Mouse (Mus musculus) CH12.LX (cell line): ENCODE data around the gene Ddah2. TPM values are rescaled to one million over a fixed set of nuclear protein-coding genes. Genes with fewer than 3 reads are reported as not detected.

Experiments used
- DNase-seq: peaks from one replicate; pipeline ENCODE4 v3.0.0-alpha.2; 2013; ENCODE audit errors: extremely low read depth
- H3K27ac ChIP-seq: 2 replicates; pipeline ENCODE4 v1.5.1; 2012; ENCODE audit warnings: low read depth, mild to moderate bottlenecking, control low read depth, moderate library complexity; ENCODE audit not compliant: insufficient read depth
- H3K27me3 ChIP-seq: replicated peaks from 2 replicates; pipeline ENCODE3; 2012; ENCODE audit warnings: inconsistent platforms
- H3K36me3 ChIP-seq, 2 experiments: replicated peaks in 1 of 2; 2 replicates each; pipeline versions ENCODE3 to v1.6.1; 2012; ENCODE audit warnings: inconsistent platforms in 1 of 2, low read length in 1 of 2, mild to moderate bottlenecking in 1 of 2, mixed read lengths in 1 of 2, moderate library complexity in 1 of 2; ENCODE audit not compliant: control insufficient read depth in 1 of 2, insufficient read depth in 1 of 2
- H3K4me1 ChIP-seq, 2 experiments: 2 replicates each; pipeline ENCODE4 v1.6.1; 2012; ENCODE audit warnings: inconsistent platforms in 1 of 2, moderate library complexity in 1 of 2; ENCODE audit not compliant: insufficient read depth in 2 of 2, control insufficient read depth in 1 of 2
- H3K4me2 ChIP-seq: 2 replicates; pipeline ENCODE4 v1.6.1; 2012; ENCODE audit warnings: low read depth, mild to moderate bottlenecking, control low read depth; ENCODE audit not compliant: poor library complexity, insufficient read depth, severe bottlenecking
- H3K4me3 ChIP-seq, 3 experiments: fragments of 150-350 bp in 1 of 3; sonication (generic) in 1 of 3; replicated peaks in 1 of 3; 2 replicates each; pipeline versions ENCODE3 to v1.5.1; 2011 to 2012; ENCODE audit warnings: low read depth in 2 of 3, low read length in 2 of 3, mild to moderate bottlenecking in 2 of 3, moderate library complexity in 2 of 3, control low read depth in 1 of 3, improper control_type of control experiment in 1 of 3, inconsistent platforms in 1 of 3, mixed read lengths in 1 of 3; ENCODE audit not compliant: poor library complexity in 1 of 3
- H3K79me2 ChIP-seq: replicated peaks from 2 replicates; pipeline ENCODE4 v1.6.1; 2012; ENCODE audit warnings: mild to moderate bottlenecking, moderate library complexity; ENCODE audit not compliant: control insufficient read depth, poor library complexity, insufficient read depth, severe bottlenecking; ENCODE audit errors: extremely low read depth
- H3K9ac ChIP-seq: 2 replicates; pipeline ENCODE4 v1.6.1; 2012; ENCODE audit warnings: low read depth, mild to moderate bottlenecking, control low read depth, moderate library complexity; ENCODE audit not compliant: insufficient read depth
- H3K9me3 ChIP-seq: replicated peaks from 2 replicates; pipeline ENCODE3; 2012; ENCODE audit warnings: low read length, inconsistent platforms, mixed read lengths
- BHLHE40 ChIP-seq: IDR thresholded peaks from 2 replicates; pipeline ENCODE4 v1.6.1; 2011; ENCODE audit warnings: mild to moderate bottlenecking, low read depth, low read length, improper control_type of control experiment
- CHD1 ChIP-seq: IDR thresholded peaks from 2 replicates; pipeline ENCODE4 v1.6.1; 2012; ENCODE audit warnings: low read depth, low read length, improper control_type of control experiment, inconsistent platforms
- CTCF ChIP-seq, 2 experiments: IDR thresholded peaks in 1 of 2; conservative IDR thresholded peaks in 1 of 2; 2 replicates each; pipeline ENCODE4 v1.5.1; 2011 to 2012; ENCODE audit warnings: low read depth in 2 of 2, low read length in 2 of 2, improper control_type of control experiment in 1 of 2, inconsistent platforms in 1 of 2, mild to moderate bottlenecking in 1 of 2, moderate library complexity in 1 of 2
- ELF1 ChIP-seq: IDR thresholded peaks from 2 replicates; pipeline ENCODE4 v1.6.1; 2014; ENCODE audit warnings: low read depth, mild to moderate bottlenecking, inconsistent platforms, low read length, improper control_type of control experiment
- EP300 ChIP-seq: IDR thresholded peaks from 2 replicates; pipeline ENCODE4 v1.6.1; 2011; ENCODE audit warnings: low read length, improper control_type of control experiment
- ETS1 ChIP-seq: conservative IDR thresholded peaks from 2 replicates; pipeline ENCODE4 v1.6.1; 2012; ENCODE audit warnings: low read depth, mild to moderate bottlenecking, inconsistent platforms, low read length, improper control_type of control experiment, moderate library complexity
- GABPA ChIP-seq: IDR thresholded peaks from 2 replicates; pipeline ENCODE4 v1.6.1; 2012; ENCODE audit warnings: low read depth, low read length, improper control_type of control experiment, inconsistent platforms; ENCODE audit not compliant: insufficient replicate concordance
- HCFC1 ChIP-seq: IDR thresholded peaks from 2 replicates; pipeline ENCODE4 v1.6.1; 2012; ENCODE audit warnings: low read depth, mild to moderate bottlenecking, inconsistent platforms, low read length, improper control_type of control experiment
- IRF4 ChIP-seq: IDR thresholded peaks from 2 replicates; pipeline ENCODE4 v1.6.1; 2014; ENCODE audit warnings: low read depth, mild to moderate bottlenecking, inconsistent platforms, low read length, improper control_type of control experiment
- KAT2A ChIP-seq: IDR thresholded peaks from 2 replicates; pipeline ENCODE4 v1.6.1; 2012; ENCODE audit warnings: low read length, improper control_type of control experiment, inconsistent platforms; ENCODE audit not compliant: insufficient replicate concordance
- MAX ChIP-seq: IDR thresholded peaks from 2 replicates; pipeline ENCODE4 v1.6.1; 2011; ENCODE audit warnings: low read length, improper control_type of control experiment
- MEF2A ChIP-seq: IDR thresholded peaks from 2 replicates; pipeline ENCODE4 v1.6.1; 2014; ENCODE audit warnings: low read depth, mild to moderate bottlenecking, inconsistent platforms, low read length, improper control_type of control experiment, borderline replicate concordance
- MXI1 ChIP-seq: IDR thresholded peaks from 2 replicates; pipeline ENCODE4 v1.6.1; 2011; ENCODE audit warnings: mild to moderate bottlenecking, low read depth, low read length, improper control_type of control experiment
- NRF1 ChIP-seq: IDR thresholded peaks from 2 replicates; pipeline ENCODE4 v1.6.1; 2014; ENCODE audit warnings: low read depth, mild to moderate bottlenecking, inconsistent platforms, low read length, improper control_type of control experiment, moderate library complexity
- PAX5 ChIP-seq: IDR thresholded peaks from 2 replicates; pipeline ENCODE4 v1.6.1; 2012; ENCODE audit warnings: low read length, inconsistent platforms, mixed read lengths
- POLR2A ChIP-seq: IDR thresholded peaks from 2 replicates; pipeline ENCODE4 v1.6.1; 2011; ENCODE audit warnings: low read depth, mild to moderate bottlenecking, improper control_type of control experiment, low read length
- POLR2AphosphoS2 ChIP-seq: IDR thresholded peaks from 2 replicates; pipeline ENCODE4 v1.6.1; 2011; ENCODE audit warnings: low read depth, low read length, improper control_type of control experiment
- RAD21 ChIP-seq: IDR thresholded peaks from 2 replicates; pipeline ENCODE4 v1.6.1; 2011; ENCODE audit warnings: low read depth, mild to moderate bottlenecking, low read length, improper control_type of control experiment, moderate library complexity
- RCOR1 ChIP-seq: conservative IDR thresholded peaks from 2 replicates; pipeline ENCODE4 v1.6.1; 2012; ENCODE audit warnings: low read depth, mild to moderate bottlenecking, inconsistent platforms, low read length, improper control_type of control experiment
- SIN3A ChIP-seq: IDR thresholded peaks from 2 replicates; pipeline ENCODE4 v1.6.1; 2012; ENCODE audit warnings: low read length, improper control_type of control experiment, inconsistent platforms
- TBP ChIP-seq: conservative IDR thresholded peaks from 2 replicates; pipeline ENCODE4 v1.6.1; 2011; ENCODE audit warnings: low read depth, low read length, improper control_type of control experiment
- TCF12 ChIP-seq: IDR thresholded peaks from 2 replicates; pipeline ENCODE4 v1.6.1; 2014; ENCODE audit warnings: low read depth, mild to moderate bottlenecking, inconsistent platforms, low read length, improper control_type of control experiment
- ZKSCAN1 ChIP-seq: IDR thresholded peaks from 2 replicates; pipeline ENCODE4 v1.6.1; 2012; ENCODE audit warnings: low read depth, inconsistent platforms, low read length, improper control_type of control experiment, borderline replicate concordance
- ZMIZ1 ChIP-seq: IDR thresholded peaks from 2 replicates; pipeline ENCODE4 v1.6.1; 2012; ENCODE audit warnings: low read depth, mild to moderate bottlenecking, inconsistent platforms, low read length, improper control_type of control experiment
- ZNF384 ChIP-seq: IDR thresholded peaks from 2 replicates; pipeline ENCODE4 v1.6.1; 2012; ENCODE audit warnings: low read depth, low read length, improper control_type of control experiment, inconsistent platforms
- dilution Hi-C: fragments of 300-500 bp; cut with MboI; formaldehyde crosslinking; loops from 2 replicates; pipeline ENCODE4 v1.14.3; 2020; ENCODE audit warnings: low sequenced_read_pairs; ENCODE audit not compliant: extremely low pct_unique_long_range_greater_than_20kb, extremely low pct_ligation_motif_present
- in situ Hi-C: fragments of 300-500 bp; cut with MboI; formaldehyde crosslinking; loops from 3 replicates; pipeline ENCODE4 v1.14.3; 2019; ENCODE audit warnings: low sequenced_read_pairs, low pct_ligation_motif_present, low pct_unique_long_range_greater_than_20kb, mixed read lengths
- polyA plus RNA-seq: library from polyadenylated mRNA; unstranded; fragments of >175 nt; gene quantifications from 2 replicates; pipeline ENCODE4 v1.2.1, GENCODE M21; 2012; ENCODE audit warnings: low read depth; ENCODE audit not compliant: insufficient read length
- total RNA-seq, 2 experiments: library from RNA; depleted of rRNA; stranded (reverse); fragments of 300-350 nt in 1 of 2; fragments of >200 nt in 1 of 2; gene quantifications; 2 replicates each; pipeline ENCODE4 v1.2.3; 2012 to 2014

Ddah2 gene
- total and polyA plus RNA-seq, 3 experiments, result 0.94 to 4.8 (median 3.4) TPM

GRCm38 (mm10) chr17:35046681-35047455 is 12.0 kb upstream of the Ddah2 start, which contains the start of gene Msh5 (continued):
- TF ChIP-seq RAD21 (no peak; the same call in 1 of the 2 replicates), POLR2AphosphoS2 (no peak), ZMIZ1 (peak; percentile 23; the same call in 1 of the 2 replicates), IRF4 (peak; percentile 56), RCOR1 (no peak), ZKSCAN1 (no peak), MAX (0 out of 2 replicates have a peak, but pooled peaks have one; percentile 6), TCF12 (peak; percentile 50; the same call in 1 of the 2 replicates), SIN3A (peak; percentile 86; the same call in 1 of the 2 replicates)

GRCm38 (mm10) chr17:35047688-35048087 is 11.1 kb upstream of the Ddah2 start:
- Histone ChIP-seq H3K9ac (peak overlapping the region; percentile 54), H3K4me3 (peak overlapping the region; percentile 42 to 48 (median 48)), H3K4me2 (peak overlapping the region; percentile 97), H3K36me3 (peaks cover 5 to 8% of the 10 kb centered on the region in 2 experiments), H3K27ac (peak overlapping the region; percentile 84), H3K27me3 (no peaks in the 10 kb centered on the region), H3K9me3 (no peaks in the 10 kb centered on the region), H3K4me1 (peaks cover 5 to 51% of the 10 kb centered on the region in 2 experiments), H3K79me2 (peaks cover 15% of the 10 kb centered on the region)
- DNase-seq, result no peak
- TF ChIP-seq ZKSCAN1, result no peak
- no peak for TF ChIP-seq ELF1
- no peak for TF ChIP-seq HCFC1
- peak; percentile 62 for TF ChIP-seq ZNF384
- no peak for TF ChIP-seq MXI1
- TF ChIP-seq TCF12, result no peak
- no peak for TF ChIP-seq ETS1
- in situ Hi-C loops (no loop called here), dilution Hi-C loops (no loop called here)

GRCm38 (mm10) chr17:35048149-35048931 is 10.5 kb upstream of the Ddah2 start:
- Histone ChIP-seq H3K4me2 (peak overlapping the region; percentile 97), H3K27ac (peak overlapping the region; percentile 84), H3K9me3 (no peaks in the 10 kb centered on the region), H3K9ac (peak overlapping the region; percentile 54), H3K27me3 (no peaks in the 10 kb centered on the region), H3K4me1 (peaks cover 6 to 50% of the 10 kb centered on the region in 2 experiments), H3K4me3 (peak overlapping the region; percentile 42 to 48 (median 48)), H3K36me3 (peaks cover 10 to 15% of the 10 kb centered on the region in 2 experiments), H3K79me2 (peaks cover 20% of the 10 kb centered on the region)
- dilution Hi-C loops (no loop called here), in situ Hi-C loops (no loop called here)
- DNase-seq, result peak; percentile 81
- TF ChIP-seq CTCF (conservative IDR thresholded peaks at IDR 0.05 in 1 of 2, IDR thresholded peaks at IDR 0.05 in 1 of 2; ENCODE audit: low read depth in 2 of 2, low read length in 2 of 2) (no peak), TCF12 (0 out of 2 replicates have a peak, but pooled peaks have one; percentile 18), POLR2A (no peak), ZKSCAN1 (no peak), NRF1 (no peak), POLR2AphosphoS2 (no peak), RCOR1 (no peak), SIN3A (peak; percentile 65; the same call in 1 of the 2 replicates), BHLHE40 (no peak), TBP (no peak), ZNF384 (no peak), MEF2A (no peak), ZMIZ1 (no peak), ETS1 (peak; percentile 62), KAT2A (no peak), IRF4 (peak; percentile 49; the same call in 1 of the 2 replicates), CHD1 (no peak), GABPA (no peak), PAX5 (no peak), HCFC1 (no peak), EP300 (peak; percentile 71)
